Mouse (Mus musculus) naive thymus-derived CD4-positive, alpha-beta T cell, adult 2 months (primary cell): Measurements from ENCODE around the gene Klf12.
"Not testable (repeated sequence)": the region's sequence is repeated elsewhere in the genome, so short reads cannot be mapped to it uniquely, and the experiment has no call there.

Experiments used
- DNase-seq: peaks from one replicate; pipeline ENCODE4 v3.0.0-alpha.2; 2011; ENCODE audit warnings: low read depth

Klf12 gene

DNA sequence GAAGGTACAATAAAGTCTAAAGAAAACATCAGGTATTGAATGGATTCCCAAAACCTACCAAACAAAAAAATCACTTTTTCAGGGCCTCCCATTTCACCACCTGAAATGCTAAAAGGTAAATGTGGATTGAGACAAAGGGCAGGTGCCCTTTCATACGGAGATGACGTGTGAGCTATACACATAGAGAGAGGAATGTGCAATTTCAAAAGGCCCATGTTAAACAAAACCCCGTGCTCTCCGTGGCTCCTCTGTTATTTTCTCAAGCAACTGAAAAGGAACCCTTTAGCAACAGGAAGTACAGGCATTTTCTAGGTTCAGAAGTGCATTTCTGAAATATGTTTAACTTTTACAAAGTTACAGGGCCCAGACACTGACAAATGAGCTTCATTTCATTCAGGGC lies 399.4 kb downstream of the Klf12 start:
- no peak for DNase-seq

DNA sequence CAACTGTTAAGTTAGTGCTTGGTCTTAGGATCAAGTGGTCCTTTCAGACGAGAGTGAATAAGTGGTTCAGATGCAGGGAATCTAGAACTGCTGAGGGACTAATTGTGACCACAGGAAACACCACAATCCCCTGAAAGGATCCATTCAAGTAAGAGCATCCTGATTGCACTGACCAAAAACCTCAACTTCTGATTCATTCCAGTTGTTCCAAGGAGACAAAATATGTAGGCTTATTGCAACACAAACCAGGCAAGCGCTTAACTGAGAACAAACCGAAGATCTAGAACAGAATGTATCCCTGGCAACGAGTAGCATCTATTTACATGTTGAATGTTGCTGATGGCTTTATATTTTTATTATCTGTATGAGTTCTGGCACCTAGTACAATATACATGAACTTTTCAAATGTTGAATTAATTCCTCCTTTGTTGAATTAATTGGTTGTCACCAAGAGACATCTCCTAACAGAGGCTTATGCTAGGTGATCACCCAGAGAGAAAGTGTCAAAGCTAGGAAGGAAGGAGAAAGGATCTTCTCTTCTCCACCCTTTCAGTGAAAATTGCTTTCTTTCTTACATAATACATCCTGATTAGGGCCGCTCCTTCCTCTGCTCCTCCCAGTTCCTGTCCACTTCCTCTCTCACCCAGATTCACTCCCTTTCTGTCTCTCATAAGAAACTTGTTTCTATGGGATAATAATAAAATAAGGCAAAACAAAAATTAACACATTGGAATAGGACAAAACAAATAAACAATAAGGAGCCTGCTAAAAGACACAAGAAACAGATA lies 407.5 kb downstream of the Klf12 start:
- DNase-seq, result no peak

DNA sequence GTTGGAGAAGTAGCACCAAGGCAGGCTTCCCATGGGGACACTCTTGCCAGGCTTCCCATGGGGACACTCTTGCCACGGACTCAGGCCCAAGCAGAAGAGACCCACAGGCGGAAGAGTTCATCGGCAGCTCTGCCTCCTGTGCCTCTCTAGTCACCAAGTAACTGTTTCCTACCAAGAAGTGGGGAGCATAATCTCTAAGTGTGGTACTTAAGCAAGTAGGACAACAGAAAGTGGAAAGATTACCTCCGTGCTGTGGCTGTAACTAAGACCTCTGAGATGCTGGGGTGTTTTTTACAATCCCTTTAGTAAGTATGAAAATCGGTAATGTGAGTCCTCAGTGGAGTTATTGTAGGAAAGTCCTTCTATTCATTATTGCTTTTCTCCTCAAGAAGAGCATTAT lies 410.8 kb downstream of the Klf12 start:
- no peak for DNase-seq

DNA sequence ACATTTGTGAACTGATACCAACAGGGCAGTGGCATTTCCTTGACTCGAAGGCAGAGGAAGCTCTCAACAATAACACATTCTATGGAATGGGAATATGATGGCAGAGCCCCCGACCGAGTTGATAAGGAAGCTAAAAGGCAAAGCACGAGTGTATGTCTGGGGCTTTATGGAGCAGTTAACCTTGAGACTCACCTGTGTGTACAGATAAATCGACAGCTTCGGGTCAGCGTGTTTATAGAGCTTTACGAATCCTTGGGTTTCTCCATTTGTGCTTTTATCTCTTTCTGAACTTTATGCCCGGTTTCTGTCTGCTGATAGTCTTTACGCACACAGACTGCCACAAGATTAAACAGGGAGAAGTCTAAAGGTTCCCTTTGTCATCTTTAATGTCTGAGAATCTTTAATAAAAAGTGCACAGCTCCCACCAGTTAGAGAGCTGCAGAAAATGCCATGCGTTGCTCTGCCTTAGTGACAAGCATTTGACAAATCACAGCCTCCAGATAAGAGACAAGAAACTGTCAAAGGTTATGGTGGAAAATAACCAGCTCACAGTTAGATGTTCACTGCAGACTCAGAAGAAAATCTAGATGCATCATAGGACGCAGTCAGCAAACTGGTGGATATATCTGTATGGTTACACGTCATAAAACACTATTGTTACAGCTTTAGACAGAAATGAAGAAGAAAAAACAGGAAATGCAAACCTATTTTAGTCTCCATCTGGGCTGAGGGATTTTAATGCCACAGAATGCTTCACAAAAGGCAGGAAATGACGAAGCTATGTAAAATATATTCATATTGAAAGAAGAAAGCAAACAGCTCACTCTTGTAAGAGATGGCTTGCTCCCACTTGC lies 428.1 kb downstream of the Klf12 start:
- DNase-seq, result no peak

DNA sequence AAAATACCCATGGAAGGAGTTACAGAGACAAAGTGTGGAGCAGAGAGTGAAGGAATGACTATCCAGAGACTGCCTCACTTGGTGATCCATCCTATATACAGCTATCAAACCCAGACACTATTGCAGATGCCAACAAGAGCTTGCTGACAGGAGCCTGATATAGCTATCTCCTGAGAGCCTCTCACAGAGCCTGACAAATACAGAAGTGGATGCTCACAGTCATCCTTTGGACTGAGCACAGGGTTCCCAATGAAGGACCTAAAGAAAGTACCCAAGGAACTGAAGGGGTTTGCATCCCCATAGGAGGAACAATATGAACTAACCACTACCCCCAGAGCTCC lies 430.0 kb downstream of the Klf12 start:
- not testable (repeated sequence) for DNase-seq

DNA sequence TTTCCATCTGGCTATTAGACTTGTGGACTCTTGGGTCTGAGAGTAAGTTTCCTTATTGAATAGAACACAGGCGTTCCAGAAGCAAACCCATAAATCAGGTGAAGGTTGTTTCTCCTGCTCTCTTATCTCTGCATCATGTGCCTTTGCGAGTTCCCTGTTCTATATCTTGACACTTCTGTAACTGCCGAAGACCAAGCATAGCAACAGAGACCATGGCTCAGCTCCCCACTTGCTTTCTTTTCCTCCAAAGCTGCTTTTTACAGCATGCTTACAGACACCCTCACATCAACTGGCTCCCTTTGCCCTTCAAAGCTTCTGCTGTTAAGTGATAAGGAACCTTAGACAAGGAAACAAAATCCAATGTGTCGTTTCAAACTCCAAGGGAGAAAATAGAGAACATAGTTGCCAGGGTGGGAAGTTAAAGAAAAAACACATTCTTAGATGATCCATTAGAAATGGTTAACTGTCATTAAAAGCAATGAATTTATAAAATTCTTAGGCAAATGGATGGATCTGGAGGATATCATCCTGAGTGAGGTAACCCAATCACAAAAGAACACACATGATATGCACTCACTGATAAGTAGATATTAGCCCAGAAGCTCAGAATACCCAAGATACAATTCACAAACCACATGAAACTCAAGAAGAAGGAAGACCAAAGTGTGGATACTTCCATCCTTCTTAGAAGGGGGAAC lies 430.6 kb downstream of the Klf12 start:
- DNase-seq, result not testable (repeated sequence)

DNA sequence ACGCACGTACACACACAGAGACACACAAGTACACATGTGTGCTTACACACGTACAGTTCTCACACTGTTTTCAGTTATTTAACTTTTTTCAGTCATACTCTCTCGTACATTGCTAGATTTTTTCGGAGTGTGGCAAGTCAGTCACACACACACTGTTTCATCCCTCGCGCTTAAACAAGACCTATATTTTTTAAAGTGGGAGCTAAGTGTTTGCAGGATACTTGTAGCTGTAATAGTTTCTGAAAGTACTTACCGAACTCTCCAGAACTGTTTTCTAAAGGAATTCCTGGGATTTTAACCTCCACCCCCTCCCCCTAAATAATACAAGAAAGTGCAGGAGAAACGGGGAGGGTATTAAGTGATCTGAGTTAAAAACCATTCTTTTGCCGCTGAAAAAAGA lies 434.1 kb downstream of the Klf12 start:
- DNase-seq, result no peak

DNA sequence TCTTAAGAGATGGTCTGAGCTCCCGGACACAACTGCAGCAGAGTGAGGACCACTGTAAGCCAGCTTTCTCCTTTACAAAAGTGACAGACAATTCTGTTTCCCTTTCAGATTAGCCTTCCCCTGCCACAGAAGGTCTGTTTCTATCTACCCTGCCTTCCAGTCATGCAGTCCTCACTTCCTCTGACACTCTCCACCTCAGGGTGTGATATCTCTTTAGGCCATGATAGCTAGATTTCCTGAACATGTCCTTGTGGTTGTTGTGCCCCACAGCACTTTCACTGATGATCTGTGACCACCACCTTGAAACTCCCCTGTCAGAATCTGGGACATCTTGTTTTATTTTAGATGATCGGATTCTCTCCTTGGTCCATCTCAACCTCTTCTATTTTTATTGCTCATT lies 437.0 kb downstream of the Klf12 start:
- no peak for DNase-seq

DNA sequence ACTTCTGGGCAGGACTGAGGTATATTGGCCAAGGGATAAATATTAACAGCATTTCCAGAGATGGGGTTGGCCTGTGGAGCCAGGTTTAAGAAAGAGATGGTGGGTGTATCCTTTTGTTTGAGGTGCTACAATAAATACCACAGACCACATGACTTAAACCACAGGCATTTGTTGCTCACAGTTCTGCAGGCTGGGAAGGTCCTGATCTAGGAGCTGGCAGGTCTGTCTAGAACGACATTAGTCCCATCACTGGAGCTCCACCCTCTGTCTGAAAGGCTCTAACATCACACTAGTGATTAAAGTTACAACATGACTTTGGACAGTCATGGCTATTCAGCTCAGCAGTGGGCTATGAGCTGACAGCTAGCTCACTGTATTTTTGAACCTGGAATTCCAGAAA lies 457.8 kb downstream of the Klf12 start:
- DNase-seq, result no peak
